Mouse (Mus musculus) B cell, adult 67 days (primary cell): ENCODE data around the gene Krt14. TPM values are rescaled to one million over a fixed set of nuclear protein-coding genes. Genes with fewer than 3 reads are reported as not detected.

Experiments
- total RNA-seq, 2 experiments: library from RNA; stranded (reverse); gene quantifications; 4 replicates each; pipeline ENCODE4 v1.2.4; 2023

The Krt14 gene
- not detected for total RNA-seq

GRCm38 (mm10) chr11:100207498-100207897, at the start of gene Krt14:
Krt14 (minus strand) TSS chr11:100207548.

GRCm38 (mm10) chr11:100248852-100249465, 41.6 kb upstream of the Krt14 start, which contains the start of gene Krt16:
Krt16 (minus strand) TSS chr11:100248902.

GRCm38 (mm10) chr11:100192992-100193391, 14.4 kb downstream of the Krt14 start, which contains the start of gene Krt9:
Krt9 (minus strand) TSS chr11:100193246.

Other genes with a start within 250 kb of the Krt14 start
- not detected for gene Krtap29-1, start 228.5 kb downstream of the Krt14 start, total RNA-seq
- not detected for gene Krtap16-1, start 221.0 kb downstream of the Krt14 start, total RNA-seq
- gene Krtap17-1, start 213.6 kb downstream of the Krt14 start, total RNA-seq, result not detected
- not detected for gene Krt33a, start 191.3 kb downstream of the Krt14 start, total RNA-seq
- gene Krt33b, start 177.7 kb downstream of the Krt14 start, total RNA-seq, result not detected
- not detected for gene Krt34, start 166.0 kb downstream of the Krt14 start, total RNA-seq
- gene Krt31, start 157.0 kb downstream of the Krt14 start, total RNA-seq, result not detected
- not detected for gene Krt32, start 119.3 kb downstream of the Krt14 start, total RNA-seq
- not detected for gene Krt35, start 111.3 kb downstream of the Krt14 start, total RNA-seq
- not detected for gene Krt36, start 101.9 kb downstream of the Krt14 start, total RNA-seq
- not detected for gene Krt13, start 86.0 kb downstream of the Krt14 start, total RNA-seq
- not detected for gene Krt15, start 71.6 kb downstream of the Krt14 start, total RNA-seq
- not detected for gene Krt19, start 58.9 kb downstream of the Krt14 start, total RNA-seq
- not detected for gene Krt9, start 14.3 kb downstream of the Krt14 start, total RNA-seq
- not detected for gene Krt16, start 41.4 kb upstream of the Krt14 start, total RNA-seq
- gene Krt17, start 53.5 kb upstream of the Krt14 start, total RNA-seq, result not detected
- not detected for gene Krt42, start 62.3 kb upstream of the Krt14 start, total RNA-seq
- gene Eif1, start 112.3 kb upstream of the Krt14 start, total RNA-seq, result 1,000 to 10,000 TPM; 2,050 to 2,242 TPM
- gene Gast, start 126.9 kb upstream of the Krt14 start, total RNA-seq, result not detected
- 1 to 10 TPM; 1.6 to 2.4 TPM for gene Hap1, start 148.6 kb upstream of the Krt14 start, total RNA-seq
- gene Jup, start 190.2 kb upstream of the Krt14 start, total RNA-seq, result 10 to 100 TPM; 13.3 to 14.9 TPM
- gene P3h4, start 207.3 kb upstream of the Krt14 start, total RNA-seq, result not detected
- gene Fkbp10, start 208.1 kb upstream of the Krt14 start, total RNA-seq, result not detected
- 10 to 100 TPM; 61.1 to 67.3 TPM for gene Nt5c3b, start 234.3 kb upstream of the Krt14 start, total RNA-seq
- gene Klhl10, start 234.4 kb upstream of the Krt14 start, total RNA-seq, result 1 to 10 TPM; 2.2 to 2.8 TPM